In the genomic region with DNA sequence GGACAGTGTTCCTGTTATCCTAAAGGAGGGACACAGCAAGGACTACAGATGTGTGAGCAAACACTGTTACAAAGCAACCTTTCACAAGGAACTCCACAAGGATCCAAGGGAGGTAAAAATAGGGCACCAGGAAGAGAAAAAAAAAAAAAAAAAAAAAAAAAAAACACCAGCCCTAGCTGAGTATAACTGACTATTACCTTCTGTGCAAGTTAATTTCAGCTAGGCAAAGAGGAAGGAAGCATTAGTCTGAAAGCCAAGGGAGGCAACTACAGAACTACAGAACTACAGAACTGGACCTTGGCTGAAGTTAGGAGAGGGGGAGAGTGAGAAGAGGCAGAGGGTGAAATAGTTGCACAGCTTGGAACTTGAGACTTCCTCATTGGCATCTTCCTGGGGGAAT, we compare ENCODE assay signal across 10 mouse cellular contexts. TPM values are rescaled to one million over a fixed set of nuclear protein-coding genes. Genes with fewer than 3 reads are reported as not detected.
DNase-seq lines count a peak whose midpoint lies in the region; ATAC-seq and TF ChIP-seq lines count a peak whose summit lies in the region.
"Had no signal": no experiment of that assay in that cellular context is flagged by ENCODE, and none has a peak within 500 bp of the region (broad histone marks: within the 10 kb centered on the region; RNA-seq: fewer than 3 reads in every experiment).

No protein-coding gene starts in this region.

- no peak for TF ChIP-seq EP300 in heart, postnatal 0 days (IDR thresholded peaks at IDR 0.05; ENCODE audit: low read depth)

- no peaks in the 10 kb centered on the region for H3K9me3 ChIP-seq in heart, postnatal 0 days (replicated peaks; ENCODE audit: control insufficient read depth, low read length)
- H3K9me3 ChIP-seq: forebrain, embryonic 12.5 days had no signal

- H3K36me3 ChIP-seq in heart, postnatal 0 days (replicated peaks; ENCODE audit: control insufficient read depth, insufficient read depth, low read length), result no peaks in the 10 kb centered on the region
- H3K36me3 ChIP-seq: forebrain, embryonic 12.5 days had no signal

- peak overlapping the region; percentile 77 for H3K4me2 ChIP-seq in heart, postnatal 0 days (ENCODE audit: low read depth, low read length)

- no peak overlapping the region; the same call in 1 of the 2 replicates for H3K4me3 ChIP-seq in left cerebral cortex, adult 2 months
- peak overlapping the region; percentile 67; the same call in 1 of the 2 replicates for H3K4me3 ChIP-seq in heart, postnatal 0 days (ENCODE audit: low read depth, low read length)

- no peak for DNase-seq in left cerebral cortex, adult 2 months (ENCODE audit: extremely low spot score in 1 of 2, low spot score in 2 of 2)
- no peak for DNase-seq in left cerebral cortex, adult 18-20 months (ENCODE audit: low spot score in 2 of 2)
- peak; percentile 31 for DNase-seq in adipocyte (ENCODE audit: low spot score)
- peak; percentile 21 for DNase-seq in heart, postnatal 0 days (ENCODE audit: low spot score)
- DNase-seq in lung, postnatal 25 days (ENCODE audit: low spot score), result peak; percentile 4
- no peak for DNase-seq in Muller cell, postnatal 12 days (ENCODE audit: inconsistent ontology term)
- DNase-seq in urinary bladder, adult 2 months (ENCODE audit: low spot score), result no peak
- DNase-seq: left cerebral cortex, postnatal 4 days; right cerebral cortex, postnatal 4 days had no signal

- peaks cover 10% of the 10 kb centered on the region for H3K4me1 ChIP-seq in heart, postnatal 0 days (ENCODE audit: control insufficient read depth, insufficient read depth)

- H3K27me3 ChIP-seq in heart, postnatal 0 days (ENCODE audit: control insufficient read depth, insufficient read depth, low read length), result no peaks in the 10 kb centered on the region
- H3K27me3 ChIP-seq: forebrain, embryonic 12.5 days had no signal

- 0 out of 2 replicates have a peak overlapping the region, but pooled peaks have one; percentile 80 for H3K9ac ChIP-seq in heart, postnatal 0 days (replicated peaks; ENCODE audit: low read depth, low read length)

- no peak for TF ChIP-seq CTCF in left cerebral cortex, adult 2 months (IDR thresholded peaks at IDR 0.05)
- no peak for TF ChIP-seq CTCF in heart, postnatal 0 days (IDR thresholded peaks at IDR 0.05; ENCODE audit: low read depth)

- no peak for ATAC-seq in heart, postnatal 0 days (ENCODE audit: insufficient read depth, low read depth)

- peak overlapping the region; percentile 97; the same call in 1 of the 2 replicates for H3K27ac ChIP-seq in left cerebral cortex, adult 2 months
- peak overlapping the region; percentile 98 for H3K27ac ChIP-seq in heart, postnatal 0 days (ENCODE audit: low read depth)

- intact Hi-C loops in left cerebral cortex, adult 2 months (cut with DNase I), result loop anchor here (1.0 to 10.0 kb wide), 4 partner anchors 59 to 311 kb away; a partner anchor contains a TSS

RNA-seq across cellular contexts. Expression of a gene that starts 0.9 kb away (rescaled TPM):
- 10 to 100 TPM; 24.9 to 26.1 TPM for total RNA-seq in left cerebral cortex, adult 2 months (2021)
- total RNA-seq in left cerebral cortex, adult 18-20 months (2021), result 10 to 100 TPM; 27.4 to 30.1 TPM
- total RNA-seq in heart, postnatal 0 days (2014; rRNA removed; ENCODE audit: low replicate concordance), result 32.6 and 42.7 TPM in 2 replicates
- 28.7 and 30.3 TPM in 2 replicates for polyA plus RNA-seq in heart, postnatal 0 days (2015; fragmentation: Nextera tagmentation; extraction: Ambion mirVana)
- 53.6 and 58.1 TPM in 2 replicates for polyA plus RNA-seq in urinary bladder, adult 2 months (2012; rRNA removed)

RNA-seq across cellular contexts. Expression of a gene that starts 57.9 kb away (rescaled TPM):
- total RNA-seq in left cerebral cortex, adult 2 months (2021), result 10 to 100 TPM; 35.4 to 40.2 TPM
- 10 to 100 TPM; 33.9 to 35.4 TPM for total RNA-seq in left cerebral cortex, adult 18-20 months (2021)
- 30.4 and 39.7 TPM in 2 replicates for total RNA-seq in heart, postnatal 0 days (2014; rRNA removed; ENCODE audit: low replicate concordance)
- 35.6 and 35.7 TPM in 2 replicates for polyA plus RNA-seq in heart, postnatal 0 days (2015; fragmentation: Nextera tagmentation; extraction: Ambion mirVana)
- polyA plus RNA-seq in urinary bladder, adult 2 months (2012; rRNA removed), result 33.9 and 42.2 TPM in 2 replicates

Comparison
In these comparisons a context has a peak if more than half of its experiments do, and no peak if none do; other contexts are left out.
1. DNase-seq: peak in adipocyte (single experiment), heart, postnatal 0 days (single experiment) and lung, postnatal 25 days (single experiment); none in left cerebral cortex, adult 2 months (0 of 2), left cerebral cortex, adult 18-20 months (0 of 2), Muller cell, postnatal 12 days (single experiment) and urinary bladder, adult 2 months (single experiment).